Mouse (Mus musculus) R1 (cell line): ENCODE results near the gene Alkbh2.

Experiments
- DNase-seq: peaks from one replicate; pipeline ENCODE4 v3.0.0-alpha.2; 2018; ENCODE audit warnings: low read depth, low spot score

Alkbh2 gene

DNA sequence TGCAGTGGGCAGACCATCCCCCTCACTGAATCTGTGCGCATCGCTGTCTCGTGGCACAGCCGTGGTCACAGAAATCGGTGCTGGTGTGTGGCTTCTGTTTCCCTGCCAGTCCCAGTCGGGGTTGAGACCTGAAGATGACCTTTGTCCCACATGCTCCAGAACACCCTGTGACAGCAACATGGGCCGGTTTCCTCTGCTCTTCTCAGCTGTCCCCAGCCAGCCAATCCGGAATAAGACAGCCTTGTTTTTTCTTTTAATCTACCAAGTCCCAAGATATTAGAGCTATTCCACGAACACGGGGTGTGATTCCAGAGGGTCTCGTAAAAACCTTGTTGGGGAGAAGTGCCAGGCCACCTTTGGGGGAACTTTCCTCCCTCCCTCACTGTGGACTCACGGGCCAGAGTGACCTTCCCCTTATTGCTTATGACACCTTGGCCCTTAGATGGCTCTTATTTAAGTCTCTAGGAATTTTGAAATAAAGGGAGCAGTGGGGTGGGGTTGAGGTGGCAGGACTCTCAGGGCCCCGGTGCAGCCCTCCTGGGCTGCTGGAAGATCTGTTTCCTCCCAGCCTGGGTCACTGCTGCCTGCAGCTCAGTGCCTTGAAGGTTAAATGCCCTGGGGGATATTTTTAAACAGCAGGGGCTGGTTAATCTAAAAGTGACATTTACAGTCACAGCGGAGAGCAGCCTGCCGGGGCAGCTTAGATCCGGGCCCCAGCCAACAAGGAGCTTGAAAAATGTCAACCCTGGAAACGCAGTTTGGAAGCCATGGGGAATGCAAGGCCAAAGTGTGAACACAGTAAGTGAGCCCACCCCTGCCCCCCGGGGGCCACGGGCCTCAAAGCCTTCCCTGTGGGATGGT is 18.2 kb upstream of the Alkbh2 start, which contains the start of gene Acacb:
Gene Acacb, plus strand, starts transcription at position 508 of the 861 bp plus-strand sequence.
- peak; percentile 52 for DNase-seq

DNA sequence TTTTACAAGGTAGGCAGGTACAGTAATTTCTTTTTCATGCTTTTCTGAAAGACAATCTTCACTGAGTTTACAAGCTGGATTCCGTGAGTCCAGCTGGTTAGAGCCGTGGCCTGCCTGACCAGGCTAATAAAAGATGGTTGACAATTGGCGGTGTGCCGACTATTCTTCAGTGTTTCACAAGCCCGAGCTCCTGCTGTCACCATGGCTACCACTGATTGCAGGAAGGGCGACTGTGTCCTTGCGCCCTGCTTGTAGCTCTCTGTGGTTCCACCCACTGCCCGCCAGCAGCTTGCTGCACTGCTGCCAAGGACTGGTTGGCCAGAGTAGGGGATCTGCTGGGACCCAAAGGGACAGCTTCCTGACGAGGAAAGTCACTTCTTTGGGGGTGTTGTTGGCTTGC is 11.2 kb upstream of the Alkbh2 start:
- no peak for DNase-seq

DNA sequence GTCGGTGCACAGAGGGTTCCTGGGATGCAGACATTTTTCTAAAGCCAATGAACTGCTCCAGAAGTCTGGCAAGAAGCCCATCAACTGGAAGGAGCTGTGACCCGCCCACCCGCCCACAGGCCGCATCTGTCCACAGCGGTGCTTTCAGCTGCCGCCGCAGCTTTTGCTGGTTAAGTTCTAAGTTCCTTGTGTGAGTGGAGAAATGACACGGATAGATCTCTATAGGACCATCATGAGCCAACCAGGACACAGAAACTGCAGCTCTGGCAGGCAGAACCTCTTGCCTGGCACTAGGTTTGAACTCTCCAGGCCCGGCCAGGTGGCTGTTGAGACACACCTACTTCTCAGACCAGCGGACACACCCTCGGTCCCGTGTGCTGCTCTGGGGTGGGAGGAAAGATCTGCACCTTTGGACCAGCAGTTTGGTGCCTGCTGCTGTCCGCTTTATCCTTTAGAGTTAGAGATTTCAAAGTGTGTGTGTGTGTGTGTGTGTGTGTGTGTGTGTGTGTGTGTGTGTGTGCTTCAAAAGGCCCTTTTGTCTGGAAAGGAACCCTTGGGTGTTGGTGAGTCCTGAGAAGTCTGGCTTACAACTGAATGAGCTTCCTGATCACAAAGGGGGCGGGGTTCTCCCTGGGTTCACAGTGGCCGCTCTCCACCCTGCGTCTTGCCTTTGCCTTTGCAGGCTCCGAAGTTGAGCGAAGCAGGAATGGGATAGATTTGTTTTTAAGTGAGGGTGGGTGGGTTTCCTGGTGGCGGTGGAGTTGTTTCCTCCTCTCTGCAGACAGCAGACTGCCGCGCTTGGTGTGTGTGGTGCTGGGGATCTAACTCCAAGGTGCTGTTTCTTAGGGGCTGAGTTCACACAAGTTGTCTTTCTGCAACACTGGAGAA is 10.5 kb upstream of the Alkbh2 start:
- DNase-seq: peak; percentile 59

DNA sequence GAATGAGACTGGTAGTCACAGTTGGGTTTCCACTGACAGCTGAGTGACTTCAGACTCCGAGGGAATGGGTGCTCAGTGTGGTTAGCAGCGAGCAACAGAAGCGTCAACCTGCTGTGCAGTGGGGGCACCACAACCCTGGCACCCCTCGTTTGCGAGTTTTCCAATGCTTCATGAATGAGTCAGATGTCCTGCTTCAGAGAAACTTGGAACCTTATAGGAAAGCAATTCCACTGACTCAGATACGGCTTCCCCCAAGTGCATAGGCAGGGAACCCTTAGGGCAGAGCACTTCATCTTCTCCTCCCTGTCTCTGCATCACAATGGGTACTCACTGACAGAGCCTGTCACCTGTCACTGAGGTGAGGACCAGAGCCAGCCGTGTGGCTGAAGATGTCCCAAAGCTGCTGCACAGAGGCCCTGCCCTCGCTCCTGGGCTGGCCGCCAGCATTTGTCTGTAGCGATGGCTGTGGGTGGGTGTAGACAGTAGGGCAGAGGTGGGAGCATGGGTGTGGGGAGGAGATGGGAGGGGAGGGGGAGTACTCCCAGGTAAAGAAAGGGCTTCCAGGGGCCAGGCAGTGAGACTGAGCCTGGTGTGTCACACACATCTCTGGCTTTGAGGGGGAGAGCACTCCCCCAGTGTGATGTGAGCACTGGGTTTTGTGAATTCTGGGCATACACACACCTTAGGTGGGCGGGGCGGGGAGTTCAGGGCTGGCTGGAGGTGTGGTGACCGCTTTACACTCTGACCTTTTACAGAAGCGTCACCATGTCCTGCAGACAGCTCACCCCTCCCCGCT is 9.7 kb upstream of the Alkbh2 start:
- DNase-seq: no peak

DNA sequence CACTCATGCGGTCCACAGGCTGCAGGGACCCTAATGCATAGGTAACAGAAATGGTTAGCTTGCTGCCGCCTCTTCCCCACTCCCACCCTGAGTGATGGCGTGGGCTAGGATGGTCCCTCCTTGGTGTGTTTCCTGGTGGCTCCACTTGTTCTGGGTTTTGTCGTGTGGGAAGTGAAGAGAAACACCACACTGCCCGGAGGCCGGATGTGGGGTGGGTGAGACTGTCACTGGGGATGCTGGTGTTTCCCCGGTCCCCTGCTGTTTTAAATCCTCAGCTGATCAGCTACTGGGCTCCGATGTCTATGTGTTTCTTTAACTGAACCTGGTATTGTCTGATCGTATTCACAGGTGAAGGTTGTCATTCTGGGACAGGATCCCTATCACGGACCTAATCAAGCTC is 7.5 kb upstream of the Alkbh2 start:
- no peak for DNase-seq

DNA sequence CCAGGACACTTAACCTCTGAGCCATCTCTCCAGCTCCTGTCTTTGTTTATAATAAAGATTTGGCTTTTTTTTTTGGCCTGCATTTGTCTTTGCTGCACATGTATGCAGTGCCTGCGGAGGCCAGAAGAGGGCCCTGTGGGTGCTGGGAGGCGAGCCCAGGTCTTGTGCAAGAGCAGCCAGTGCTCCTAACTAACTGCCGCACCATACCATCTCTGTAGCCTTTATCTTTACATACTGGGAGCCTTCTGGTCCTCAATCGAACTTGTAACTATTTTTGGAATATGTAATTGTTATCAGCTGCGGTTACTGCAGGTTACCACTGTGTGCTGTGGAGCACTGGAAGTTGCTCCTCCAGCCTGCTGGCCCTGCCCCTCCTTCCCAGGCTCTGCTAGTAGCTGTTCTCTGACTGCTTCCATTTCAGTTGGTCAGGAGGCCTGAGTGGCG is 6.1 kb upstream of the Alkbh2 start:
- peak; percentile 58 for DNase-seq

DNA sequence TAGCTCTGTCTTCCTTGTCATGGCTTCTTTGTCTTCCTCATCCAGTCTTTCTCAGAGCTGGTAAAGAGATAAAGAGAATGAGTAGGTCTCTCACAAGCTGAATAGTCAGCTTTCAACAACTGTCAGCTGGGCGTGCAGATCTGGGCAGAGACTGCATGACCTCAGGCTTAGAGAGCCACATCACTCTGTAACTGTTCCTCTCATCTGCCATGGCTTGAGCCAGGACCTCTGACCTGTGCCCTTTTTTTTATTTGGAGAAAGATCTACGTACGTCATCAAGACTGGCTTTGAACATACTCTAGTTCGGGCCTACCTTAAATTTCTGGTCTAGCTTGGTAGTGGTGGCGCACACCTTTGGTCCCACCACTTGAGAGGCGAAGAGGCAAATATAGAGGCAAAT is 4.8 kb upstream of the Alkbh2 start:
- DNase-seq: no peak

DNA sequence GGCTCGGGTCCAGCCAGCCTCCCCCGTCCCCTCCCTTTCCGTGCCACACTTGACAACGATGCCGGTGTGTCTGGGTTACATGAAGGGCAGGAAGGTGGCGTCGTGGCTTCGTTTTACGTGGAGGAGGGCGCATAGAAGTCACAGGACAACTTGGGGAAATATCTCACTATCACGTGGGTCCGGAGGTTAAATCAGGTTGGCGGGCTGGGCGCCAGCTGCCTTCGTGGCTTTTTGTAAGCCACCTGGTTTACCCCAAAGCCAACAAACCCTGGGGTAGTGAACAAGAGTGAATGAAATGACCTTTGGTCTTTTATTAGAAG is 3.5 kb upstream of the Alkbh2 start:
- peak; percentile 84 for DNase-seq

DNA sequence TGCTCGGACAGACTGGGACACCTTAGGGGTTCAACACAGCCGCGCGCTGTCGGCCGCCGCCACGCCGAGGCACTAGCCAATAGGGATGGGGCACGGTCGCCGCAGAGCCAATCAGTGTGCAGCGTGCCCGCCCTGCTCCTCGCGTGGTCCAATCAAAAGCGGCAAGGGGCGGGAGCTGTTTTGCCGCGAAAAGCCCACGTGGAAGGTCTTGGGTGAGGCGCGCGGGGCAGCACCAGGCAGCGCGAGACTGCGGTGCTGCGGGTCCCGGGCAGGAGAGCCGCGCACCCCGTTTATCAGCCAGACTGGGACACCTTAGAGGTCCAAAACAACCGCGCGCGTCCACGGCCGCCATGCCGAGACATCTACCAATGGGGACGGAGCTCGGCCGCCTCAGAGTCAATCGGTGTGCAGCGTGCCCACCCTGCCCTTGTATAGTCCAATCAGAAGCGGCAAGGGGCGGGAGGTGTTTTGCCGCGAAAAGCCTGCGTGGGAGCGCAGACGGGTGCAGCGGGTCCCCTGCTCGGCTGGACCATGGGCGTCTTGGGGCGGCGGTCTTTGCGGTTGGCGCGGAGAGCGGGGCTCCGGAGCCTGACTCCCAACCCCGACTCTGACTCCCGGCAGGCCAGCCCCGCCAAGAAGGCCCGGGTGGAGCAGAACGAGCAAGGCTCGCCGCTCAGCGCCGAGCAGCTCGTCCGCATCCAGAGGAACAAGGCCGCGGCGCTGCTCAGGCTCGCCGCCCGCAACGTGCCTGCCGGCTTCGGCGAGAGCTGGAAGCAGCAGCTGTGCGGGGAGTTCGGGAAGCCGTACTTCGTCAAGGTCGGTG is 2.9 kb upstream of the Alkbh2 start:
- peak; percentile 96 for DNase-seq

DNA sequence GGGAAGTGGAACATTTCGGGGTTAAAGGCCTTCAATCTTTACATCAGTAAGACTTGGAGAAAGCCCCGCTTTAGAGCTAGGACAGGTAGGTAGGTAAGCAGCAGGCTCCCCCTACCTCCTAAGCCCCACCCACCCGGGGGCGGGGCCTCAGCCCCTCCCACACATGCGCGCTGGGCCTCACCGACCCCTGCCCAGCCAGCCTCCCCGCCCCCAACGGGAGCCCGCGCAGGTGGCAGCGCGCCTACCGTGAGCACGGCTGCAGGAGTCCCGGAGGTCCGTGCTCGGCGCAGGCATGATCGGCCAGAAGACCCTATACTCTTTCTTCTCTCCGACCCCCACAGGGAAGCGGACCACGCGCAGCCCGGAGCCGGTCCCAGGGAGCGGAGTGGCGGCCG is 2.2 kb upstream of the Alkbh2 start, which contains the start of gene Ung:
Gene Ung, plus strand, starts transcription at position 176 of the 395 bp plus-strand sequence.
- DNase-seq: peak; percentile 88

DNA sequence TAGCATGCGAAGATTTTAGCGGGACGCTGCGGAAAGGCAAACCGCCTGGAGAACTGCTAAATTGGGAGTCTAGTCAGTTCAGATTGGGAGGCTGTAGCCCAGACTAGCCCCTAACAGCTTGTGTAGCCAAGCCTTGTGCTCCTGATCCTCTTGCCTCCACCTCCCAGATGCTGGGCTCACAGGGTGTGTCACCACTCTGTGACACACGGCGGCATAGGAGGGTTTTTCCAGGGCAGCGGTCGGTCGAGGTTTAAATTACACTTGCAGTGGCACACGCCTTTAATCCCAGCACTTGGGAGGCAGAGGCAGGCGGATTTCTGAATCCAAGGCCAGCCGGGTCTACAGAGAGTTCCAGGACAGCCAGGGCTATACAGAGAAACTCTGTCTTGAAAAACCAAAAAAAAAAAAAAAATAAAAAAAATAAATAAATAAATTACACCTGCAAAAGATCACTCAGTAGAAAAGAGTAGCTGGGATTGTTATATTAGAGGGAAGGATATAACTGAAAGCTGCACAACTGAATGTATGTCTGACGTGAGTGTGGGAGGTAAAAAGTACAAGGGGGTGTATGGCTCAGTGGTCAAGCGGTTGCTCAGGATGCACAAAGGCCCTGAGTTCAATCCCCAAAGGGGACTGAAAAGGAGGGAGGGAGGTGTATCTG is 1.7 kb upstream of the Alkbh2 start:
- DNase-seq: no peak

DNA sequence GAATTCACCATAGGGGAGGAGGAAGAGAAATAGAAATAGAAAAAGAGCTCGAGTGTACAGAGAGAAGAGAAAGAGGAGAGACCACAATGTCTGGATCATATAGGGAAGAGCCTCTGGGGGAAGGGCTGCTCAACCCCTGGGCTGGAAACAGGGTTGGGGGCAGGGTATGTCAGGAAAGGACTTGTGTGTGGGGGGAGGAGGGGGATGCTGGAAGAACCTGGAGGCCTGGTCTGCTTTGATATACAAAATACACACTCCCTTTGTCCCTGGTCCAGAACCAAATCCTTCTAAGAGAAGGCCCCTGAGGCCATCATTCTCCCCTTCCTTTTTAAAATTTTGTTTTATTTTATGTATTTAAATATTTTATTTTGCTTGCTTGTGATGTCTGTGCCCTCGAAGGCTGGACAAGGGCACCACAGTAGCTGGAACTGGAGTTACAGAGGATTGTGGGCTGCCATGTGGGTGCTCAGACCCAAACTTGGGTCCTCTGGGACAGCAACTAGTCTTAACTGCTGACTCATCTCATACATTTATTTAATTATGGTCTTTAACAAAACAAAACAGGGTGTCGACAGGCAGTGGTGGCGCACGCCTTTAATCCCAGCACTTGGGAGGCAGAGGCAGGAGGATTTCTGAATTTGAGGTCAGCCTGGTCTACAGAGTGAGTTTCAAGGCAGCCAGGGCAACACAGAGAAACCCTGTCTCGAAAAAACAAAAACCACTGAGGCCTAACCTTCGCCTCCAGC is 1.3 kb downstream of the Alkbh2 start:
- DNase-seq: peak; percentile 64

DNA sequence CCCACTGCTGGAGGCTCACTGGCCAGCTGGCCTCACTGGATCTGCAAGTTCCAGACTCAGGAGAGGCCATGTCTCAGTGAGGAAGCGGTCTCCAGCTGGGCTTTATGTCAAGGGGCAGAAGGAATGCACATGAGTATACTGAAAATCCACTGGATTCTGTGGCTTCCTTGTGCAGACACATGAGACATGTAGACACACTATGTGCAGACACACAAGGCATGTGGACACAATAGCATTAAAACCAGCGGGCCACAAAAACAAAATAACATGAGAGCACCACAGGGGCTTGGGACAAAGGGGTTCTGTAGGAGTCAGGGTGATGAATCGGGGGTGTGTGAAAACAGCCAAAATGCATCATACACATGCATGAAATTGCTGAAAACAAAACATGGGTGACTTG is 2.0 kb downstream of the Alkbh2 start:
- no peak for DNase-seq

DNA sequence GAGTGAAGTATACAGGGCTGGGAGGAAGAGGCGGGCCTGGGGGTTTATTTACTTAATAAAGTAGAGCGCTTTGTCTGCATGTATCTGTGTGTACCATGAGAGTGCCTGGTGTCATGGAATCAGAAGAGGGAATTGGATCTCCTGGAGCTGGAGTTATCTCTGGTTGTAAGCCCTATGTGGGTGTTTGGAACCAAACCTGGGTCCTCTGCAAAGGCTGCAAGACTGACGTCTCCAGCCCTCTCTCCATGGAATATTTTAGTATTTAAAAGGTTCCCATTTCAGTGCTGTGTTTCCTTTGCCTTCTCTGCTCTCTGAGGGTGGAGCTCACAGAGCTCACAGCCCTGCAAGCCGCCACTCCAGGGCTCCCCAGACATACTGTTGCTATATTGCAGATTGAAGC is 8.2 kb downstream of the Alkbh2 start:
- DNase-seq: no peak

DNA sequence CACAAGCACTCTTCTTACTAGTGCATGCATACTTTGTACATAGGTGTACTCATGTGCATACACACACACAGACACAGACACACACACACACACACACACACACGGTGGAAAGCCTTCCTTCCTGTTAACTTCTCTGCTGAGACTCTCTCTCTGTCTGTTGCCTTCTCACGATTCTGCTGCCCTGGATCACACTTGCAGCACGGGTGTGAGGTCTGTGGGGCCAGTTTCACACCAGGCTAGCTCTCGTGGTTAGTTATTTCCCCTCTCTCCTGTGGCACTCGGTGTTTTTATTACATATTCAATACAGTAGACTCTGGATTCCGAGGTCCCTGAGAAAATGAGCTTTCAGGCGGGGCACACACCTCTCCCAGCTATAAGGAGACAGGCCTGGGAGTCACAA is 11.4 kb downstream of the Alkbh2 start:
- DNase-seq: no peak

DNA sequence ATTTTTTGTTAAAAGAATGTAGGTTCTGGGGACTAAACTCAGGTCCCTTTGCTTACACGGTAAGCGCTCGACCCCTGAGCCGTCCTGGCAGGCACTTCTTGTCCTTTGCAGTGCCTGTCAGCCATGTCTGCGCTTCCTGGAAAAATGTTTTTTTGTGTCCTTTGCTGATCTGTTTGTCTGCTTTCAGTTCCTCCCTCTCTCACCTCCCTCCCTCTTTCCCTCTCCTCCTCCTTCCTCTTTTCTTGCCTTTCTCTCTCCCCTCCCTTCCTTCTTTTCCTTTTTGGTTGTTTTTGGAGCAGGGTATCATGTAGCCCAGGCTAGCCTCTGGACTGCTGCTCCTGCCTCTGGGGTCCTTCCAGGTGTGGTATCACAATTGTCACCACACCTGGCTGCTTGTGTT is 13.0 kb downstream of the Alkbh2 start:
- no peak for DNase-seq

DNA sequence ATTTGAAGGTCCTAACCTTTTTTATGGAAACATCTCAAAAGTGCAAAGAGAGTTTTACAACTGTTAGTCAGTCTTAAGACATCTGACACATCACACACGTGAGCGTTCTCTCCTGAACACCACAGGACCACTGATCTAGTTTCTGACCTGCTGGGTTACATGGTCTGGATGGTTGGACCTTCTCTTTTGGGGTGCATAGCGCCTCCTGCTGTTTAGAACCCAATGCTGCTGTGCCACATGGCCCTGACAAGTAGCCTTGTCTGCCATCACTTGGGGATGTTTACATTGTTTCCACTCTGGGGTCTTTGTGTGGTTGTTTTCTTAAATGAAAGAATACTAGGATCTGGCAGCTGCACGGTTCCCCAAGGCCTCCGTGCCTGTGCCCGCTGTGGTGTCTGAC is 14.7 kb downstream of the Alkbh2 start:
- DNase-seq: peak; percentile 57

DNA sequence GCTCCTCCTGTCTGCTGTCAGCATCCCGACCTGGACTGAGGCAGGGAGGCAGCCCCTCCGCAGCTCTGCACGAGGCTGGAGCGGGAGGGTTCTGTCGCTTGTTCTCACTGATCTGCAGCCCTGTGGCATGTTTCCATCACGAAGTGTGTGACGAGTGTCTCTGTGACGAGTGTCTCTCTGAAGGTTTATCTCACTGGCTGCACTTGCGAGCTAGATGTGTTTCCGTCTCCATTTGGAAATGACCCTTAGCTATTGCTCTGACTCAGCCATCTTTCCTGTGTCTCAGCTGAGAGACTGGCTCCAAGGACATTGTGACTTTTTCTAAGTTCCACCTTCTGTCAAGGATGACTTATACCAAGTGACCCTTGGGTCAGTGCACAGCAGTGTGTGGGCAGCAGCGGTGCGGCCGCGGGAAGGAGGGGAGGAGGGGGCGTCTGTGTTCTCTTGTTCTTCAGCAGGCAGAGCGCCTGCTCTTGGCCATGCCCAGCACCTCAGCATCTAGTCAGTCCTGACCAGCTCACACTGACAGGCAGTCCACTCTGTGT is 21.6 kb downstream of the Alkbh2 start:
- DNase-seq: no peak

DNA sequence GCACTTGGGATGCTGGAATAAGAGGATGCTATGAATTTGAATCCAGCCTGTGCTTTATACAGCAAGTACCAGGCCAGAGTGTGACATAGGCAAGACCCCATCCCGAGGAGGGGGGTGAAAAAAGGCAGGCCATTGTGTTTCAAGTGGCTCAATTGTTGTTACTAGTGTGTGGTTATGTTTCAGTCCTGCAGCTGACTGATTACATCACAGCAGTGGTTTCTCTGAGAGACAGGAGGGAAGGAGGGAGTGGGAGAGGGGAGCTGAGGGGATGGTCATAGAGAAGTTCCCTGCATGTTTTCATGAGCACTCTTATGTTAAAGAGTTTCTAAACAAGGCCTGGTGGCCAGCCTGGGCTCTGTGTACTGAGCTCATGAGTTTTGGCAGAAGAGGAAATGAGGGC is 25.2 kb downstream of the Alkbh2 start:
- no peak for DNase-seq
